Mouse (Mus musculus) small intestine, adult 2 months (tissue): ENCODE measurements around the gene Rras.

ENCODE experiments used
- CTCF ChIP-seq: fragments of 200-500 bp; IDR thresholded peaks from 2 replicates; pipeline ENCODE4 v1.5.1; 2012; ENCODE audit warnings: low read depth, mild to moderate bottlenecking, control low read depth, inconsistent platforms, low read length, moderate library complexity, mixed read lengths; ENCODE audit not compliant: insufficient replicate concordance, insufficient read length; ENCODE audit errors: extremely low read depth
- POLR2A ChIP-seq: fragments of 200-500 bp; IDR thresholded peaks from 2 replicates; pipeline ENCODE4 v1.6.1; 2012; ENCODE audit warnings: low read depth, mild to moderate bottlenecking, control low read depth, inconsistent platforms, low read length, moderate library complexity

- TF ChIP-seq CTCF, result no peak
- TF ChIP-seq POLR2A, result no peak
Observed at GRCm38 (mm10) chr7:44978300-44978699, 39.5 kb upstream of the Rras start.
